In the genomic region with DNA sequence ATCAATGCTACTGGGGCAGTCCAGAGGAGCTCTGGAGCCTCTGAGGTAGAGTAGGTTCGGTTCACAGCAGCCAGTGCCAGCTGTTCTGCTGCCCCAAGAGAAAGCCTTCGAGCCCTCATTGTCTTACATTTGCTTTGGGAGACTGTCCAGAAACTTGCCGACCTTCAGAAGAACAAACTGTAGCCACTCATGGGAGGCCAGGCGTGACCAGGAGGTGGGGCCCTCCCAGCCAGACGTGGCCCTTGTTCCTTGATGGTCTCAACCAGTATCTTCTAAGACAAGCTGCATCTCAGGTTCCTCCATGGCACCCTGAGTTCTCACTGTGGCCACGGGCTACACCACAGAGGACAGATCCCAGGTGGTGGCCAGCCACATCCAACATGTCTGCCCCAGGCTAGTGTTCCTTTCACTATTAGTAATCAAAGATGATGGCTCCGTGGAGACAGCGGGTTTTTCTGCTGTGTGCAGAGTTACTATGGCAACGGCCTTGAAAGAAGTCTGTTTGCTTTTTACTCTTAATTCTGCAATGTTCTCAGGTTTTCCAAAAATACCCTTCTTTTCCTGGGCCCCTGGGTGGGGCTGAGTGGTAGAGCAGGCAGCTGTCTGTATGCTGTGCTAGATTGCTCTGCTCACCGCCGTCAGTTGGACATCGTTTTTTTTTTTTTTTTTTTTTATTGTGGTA, we compare ENCODE assay signal across 13 mouse cellular contexts. TPM values are rescaled to one million over a fixed set of nuclear protein-coding genes. Genes with fewer than 3 reads are reported as not detected.
DNase-seq lines count a peak whose midpoint lies in the region; ATAC-seq and TF ChIP-seq lines count a peak whose summit lies in the region.
"Had no signal": no experiment of that assay in that cellular context is flagged by ENCODE, and none has a peak within 500 bp of the region (broad histone marks: within the 10 kb centered on the region; RNA-seq: fewer than 3 reads in every experiment).

No protein-coding gene starts in this region.

- dilution Hi-C loops in CH12.LX (cut with MboI; ENCODE audit: extremely low pct_ligation_motif_present, extremely low pct_unique_long_range_greater_than_20kb, low sequenced_read_pairs), result no loop called here

- peak; percentile 3 for DNase-seq in gastrocnemius, postnatal 14 days
- no peak for DNase-seq in gastrocnemius, postnatal 25 days
- DNase-seq in CH12.LX (ENCODE audit: extremely low read depth), result peak; percentile 89
- DNase-seq in hindbrain, embryonic 14.5 days (ENCODE audit: low spot score), result peak; percentile 52
- peak; percentile 83 for DNase-seq in midbrain, embryonic 14.5 days
- DNase-seq in cerebellum, adult 2 months, result no peak
- DNase-seq in cerebellum, postnatal 10 days, result no peak
- no peak for DNase-seq in heart, postnatal 4 days

- no peak overlapping the region for H3K9ac ChIP-seq in CH12.LX (ENCODE audit: insufficient read depth, low read depth)
- H3K9ac ChIP-seq in hindbrain, embryonic 14.5 days, result no peak overlapping the region
- H3K9ac ChIP-seq in midbrain, embryonic 14.5 days (replicated peaks; ENCODE audit: low read length), result no peak overlapping the region
- H3K9ac ChIP-seq: embryonic facial prominence, embryonic 15.5 days; stomach, embryonic 15.5 days had no signal

- H3K79me2 ChIP-seq in CH12.LX (replicated peaks; ENCODE audit: control insufficient read depth, extremely low read depth, insufficient read depth, poor library complexity, severe bottlenecking), result no peaks in the 10 kb centered on the region

- in situ Hi-C loops in CH12.LX (cut with MboI; ENCODE audit: low pct_ligation_motif_present, low pct_unique_long_range_greater_than_20kb, low sequenced_read_pairs), result no loop called here

- H3K4me3 ChIP-seq in CH12.LX (replicated peaks in 1 of 3; ENCODE audit: low read depth in 2 of 3, low read length in 2 of 3, poor library complexity in 1 of 3), result peak overlapping the region in 2 of 3 experiments; percentile 42 to 49
- no peak overlapping the region for H3K4me3 ChIP-seq in hindbrain, embryonic 14.5 days (replicated peaks; ENCODE audit: low read length)
- no peak overlapping the region for H3K4me3 ChIP-seq in midbrain, embryonic 14.5 days (replicated peaks; ENCODE audit: low read depth, low read length)
- H3K4me3 ChIP-seq in cerebellum, adult 2 months (replicated peaks; ENCODE audit: insufficient read depth, low read depth, low read length), result no peak overlapping the region
- H3K4me3 ChIP-seq: embryonic facial prominence, embryonic 15.5 days; stomach, embryonic 15.5 days had no signal

- peak; percentile 50; the same call in 1 of the 2 replicates for TF ChIP-seq EP300 in CH12.LX (IDR thresholded peaks at IDR 0.05; ENCODE audit: low read length)

- no peaks in the 10 kb centered on the region for H3K36me3 ChIP-seq in CH12.LX (replicated peaks in 1 of 2; ENCODE audit: control insufficient read depth in 1 of 2, insufficient read depth in 1 of 2, low read length in 1 of 2)
- 0 out of 2 replicates have a peak, but pooled peaks cover 12% of the 10 kb centered on the region for H3K36me3 ChIP-seq in hindbrain, embryonic 14.5 days (replicated peaks; ENCODE audit: control insufficient read depth, insufficient read depth)
- H3K36me3 ChIP-seq in midbrain, embryonic 14.5 days (ENCODE audit: control insufficient read depth, insufficient read depth, low read length), result peaks cover 14% of the 10 kb centered on the region
- H3K36me3 ChIP-seq: embryonic facial prominence, embryonic 15.5 days; stomach, embryonic 15.5 days had no signal

- H3K4me1 ChIP-seq in CH12.LX (ENCODE audit: control insufficient read depth in 1 of 2, insufficient read depth in 2 of 2), result peaks cover 0 to 34% of the 10 kb centered on the region in 2 experiments; a peak in 2 of 4 replicates
- peaks cover 22% of the 10 kb centered on the region for H3K4me1 ChIP-seq in hindbrain, embryonic 14.5 days (replicated peaks; ENCODE audit: control insufficient read depth, insufficient read depth, low read length)
- H3K4me1 ChIP-seq in midbrain, embryonic 14.5 days (ENCODE audit: control insufficient read depth, insufficient read depth, low read length), result peaks cover 16% of the 10 kb centered on the region
- H3K4me1 ChIP-seq in cerebellum, adult 2 months (ENCODE audit: control insufficient read depth, insufficient read depth, low read length), result no peaks in the 10 kb centered on the region
- H3K4me1 ChIP-seq: stomach, embryonic 15.5 days had no signal

- peak; percentile 57; the same call in 1 of the 2 replicates for ATAC-seq in hindbrain, embryonic 14.5 days (ENCODE audit: low FRiP score)
- peak; percentile 51; the same call in 1 of the 2 replicates for ATAC-seq in midbrain, embryonic 14.5 days (ENCODE audit: low FRiP score, low TSS enrichment)
- ATAC-seq: lung, postnatal 0 days had no signal

- H3K27ac ChIP-seq in CH12.LX (ENCODE audit: insufficient read depth, low read depth), result peak overlapping the region; percentile 19; the same call in 1 of the 2 replicates
- peak overlapping the region; percentile 79 for H3K27ac ChIP-seq in hindbrain, embryonic 14.5 days
- peak overlapping the region; percentile 58 for H3K27ac ChIP-seq in midbrain, embryonic 14.5 days (replicated peaks; ENCODE audit: low read depth, low read length)
- no peak overlapping the region for H3K27ac ChIP-seq in cerebellum, adult 2 months (ENCODE audit: insufficient read depth, low read length)
- H3K27ac ChIP-seq: stomach, embryonic 15.5 days had no signal

- TF ChIP-seq CTCF in CH12.LX (conservative IDR thresholded peaks at IDR 0.05 in 1 of 2, IDR thresholded peaks at IDR 0.05 in 1 of 2; ENCODE audit: low read depth in 2 of 2, low read length in 2 of 2), result no peak
- no peak for TF ChIP-seq CTCF in cerebellum, adult 2 months (IDR thresholded peaks at IDR 0.05; ENCODE audit: borderline replicate concordance, insufficient read depth, low read depth, low read length)

- TF ChIP-seq RAD21 in CH12.LX (IDR thresholded peaks at IDR 0.05; ENCODE audit: low read depth, low read length), result no peak

- intact Hi-C loops in gastrocnemius, postnatal 14 days (cut with DNase I; ENCODE audit: low total_unique reads), result no loop called here

- no peaks in the 10 kb centered on the region for H3K9me3 ChIP-seq in CH12.LX (replicated peaks; ENCODE audit: low read length)
- no peaks in the 10 kb centered on the region for H3K9me3 ChIP-seq in hindbrain, embryonic 14.5 days (ENCODE audit: control insufficient read depth, low read length)
- no peaks in the 10 kb centered on the region for H3K9me3 ChIP-seq in midbrain, embryonic 14.5 days (ENCODE audit: control insufficient read depth, low read length)
- H3K9me3 ChIP-seq: embryonic facial prominence, embryonic 15.5 days; stomach, embryonic 15.5 days had no signal

- WGBS in hindbrain, embryonic 14.5 days, result 47% methylated on average over 12 of the region's 12 CpGs
- 30% methylated on average over 12 of the region's 12 CpGs for WGBS in midbrain, embryonic 14.5 days
- WGBS in cerebellum, adult 2 months, result 58% methylated on average over 12 of the region's 12 CpGs

- no peak overlapping the region for H3K4me2 ChIP-seq in CH12.LX (ENCODE audit: insufficient read depth, low read depth, poor library complexity, severe bottlenecking)
- 0 out of 2 replicates have a peak overlapping the region, but pooled peaks have one; percentile 15 for H3K4me2 ChIP-seq in hindbrain, embryonic 14.5 days (replicated peaks)
- H3K4me2 ChIP-seq in midbrain, embryonic 14.5 days (ENCODE audit: low read length), result peak overlapping the region; percentile 13; the same call in 1 of the 2 replicates
- H3K4me2 ChIP-seq: embryonic facial prominence, embryonic 15.5 days; stomach, embryonic 15.5 days had no signal

- no peak for TF ChIP-seq POLR2A in CH12.LX (IDR thresholded peaks at IDR 0.05; ENCODE audit: low read depth, low read length)
- no peak for TF ChIP-seq POLR2A in cerebellum, adult 2 months (IDR thresholded peaks at IDR 0.05; ENCODE audit: borderline replicate concordance, insufficient read depth, low read length)

- no peaks in the 10 kb centered on the region for H3K27me3 ChIP-seq in CH12.LX (replicated peaks)
- H3K27me3 ChIP-seq in hindbrain, embryonic 14.5 days (ENCODE audit: control insufficient read depth, insufficient read depth, low read length), result no peaks in the 10 kb centered on the region
- H3K27me3 ChIP-seq in midbrain, embryonic 14.5 days (ENCODE audit: control insufficient read depth, insufficient read depth, low read length), result no peaks in the 10 kb centered on the region
- no peaks in the 10 kb centered on the region for H3K27me3 ChIP-seq in cerebellum, adult 2 months (ENCODE audit: control insufficient read depth, insufficient read depth, low read length)
- H3K27me3 ChIP-seq: embryonic facial prominence, embryonic 15.5 days; stomach, embryonic 15.5 days had no signal

TF ChIP-seq in CH12.LX, 34 proteins besides CTCF, POLR2A, EP300 and RAD21:
- TF ChIP-seq NELFE (IDR thresholded peaks at IDR 0.05; ENCODE audit: low read depth, low read length) (no peak), TCF12 (IDR thresholded peaks at IDR 0.05; ENCODE audit: low read depth, low read length) (0 out of 2 replicates have a peak, but pooled peaks have one; percentile 48), ETS1 (conservative IDR thresholded peaks at IDR 0.05; ENCODE audit: low read depth, low read length) (peak; percentile 47), POLR2AphosphoS2 (IDR thresholded peaks at IDR 0.05; ENCODE audit: low read depth, low read length) (no peak), IRF4 (IDR thresholded peaks at IDR 0.05; ENCODE audit: low read depth, low read length) (peak; percentile 76), CHD2 (IDR thresholded peaks at IDR 0.05; ENCODE audit: low read length) (no peak), MEF2A (IDR thresholded peaks at IDR 0.05; ENCODE audit: borderline replicate concordance, low read depth, low read length) (peak; percentile 83), SIN3A (IDR thresholded peaks at IDR 0.05; ENCODE audit: low read length) (peak; percentile 56; the same call in 1 of the 2 replicates), PAX5 (IDR thresholded peaks at IDR 0.05; ENCODE audit: low read length) (0 out of 2 replicates have a peak, but pooled peaks have one; percentile 45), MAZ (IDR thresholded peaks at IDR 0.05; ENCODE audit: low read depth, low read length) (0 out of 2 replicates have a peak, but pooled peaks have one; percentile 21), ZNF384 (IDR thresholded peaks at IDR 0.05; ENCODE audit: low read depth, low read length) (peak; percentile 77), RCOR1 (conservative IDR thresholded peaks at IDR 0.05; ENCODE audit: low read depth, low read length) (no peak)
TF ChIP-seq in CH12.LX: peak in this region for 8.

RNA-seq across cellular contexts. Expression of gene D430019H16Rik, which starts 21.7 kb away (rescaled TPM):
- 1 to 10 TPM; 1.1 to 1.6 TPM for total RNA-seq in gastrocnemius, postnatal 14 days (2021)
- under 1 TPM; 0.43 to 0.46 TPM for total RNA-seq in gastrocnemius, postnatal 25 days (2021)
- 0.34 and 0.42 TPM in 2 replicates for total RNA-seq in CH12.LX (2012; rRNA removed)
- 0.81 and 0.91 TPM in 2 replicates for total RNA-seq in CH12.LX (2014; rRNA removed)
- 0.94 and 0.96 TPM in 2 replicates for polyA plus RNA-seq in CH12.LX (2012; ENCODE audit: insufficient read length, low read depth)
- polyA plus RNA-seq in hindbrain, embryonic 14.5 days (2014; fragmentation: Nextera tagmentation; extraction: Ambion mirVana), result 18.8 and 22.2 TPM in 2 replicates
- polyA plus RNA-seq in midbrain, embryonic 14.5 days (2014; fragmentation: Nextera tagmentation; extraction: Ambion mirVana), result 25.3 and 41.6 TPM in 2 replicates
- polyA plus RNA-seq in cerebellum, adult 2 months (2012; rRNA removed), result 5.8 and 6.7 TPM in 2 replicates
- 1 to 10 TPM; 1.0 to 1.2 TPM for total RNA-seq in heart, postnatal 4 days (2021)
- total RNA-seq: hematopoietic stem cell, adult 5-6 weeks; MEL had no signal

Comparison
In these comparisons a context has a peak if more than half of its experiments do, and no peak if none do; other contexts are left out.
1. DNase-seq: peak in gastrocnemius, postnatal 14 days (single experiment), CH12.LX (single experiment), hindbrain, embryonic 14.5 days (single experiment) and midbrain, embryonic 14.5 days (single experiment); none in gastrocnemius, postnatal 25 days (single experiment), cerebellum, adult 2 months (0 of 2), cerebellum, postnatal 10 days (0 of 2) and heart, postnatal 4 days (single experiment).
2. H3K4me3 ChIP-seq: peak in CH12.LX (2 of 3); none in hindbrain, embryonic 14.5 days (single experiment), midbrain, embryonic 14.5 days (single experiment) and cerebellum, adult 2 months (single experiment).